Mouse (Mus musculus) CH12.LX (cell line): ENCODE data around the gene Iqcf5.

Experiments
- CHD2 ChIP-seq: IDR thresholded peaks from 2 replicates; pipeline ENCODE4 v1.6.1; 2011; ENCODE audit warnings: low read length, improper control_type of control experiment
- CTCF ChIP-seq, 2 experiments: IDR thresholded peaks in 1 of 2; conservative IDR thresholded peaks in 1 of 2; 2 replicates each; pipeline ENCODE4 v1.5.1; 2011 to 2012; ENCODE audit warnings: low read depth in 2 of 2, low read length in 2 of 2, improper control_type of control experiment in 1 of 2, inconsistent platforms in 1 of 2, mild to moderate bottlenecking in 1 of 2, moderate library complexity in 1 of 2
- IRF4 ChIP-seq: IDR thresholded peaks from 2 replicates; pipeline ENCODE4 v1.6.1; 2014; ENCODE audit warnings: low read depth, mild to moderate bottlenecking, inconsistent platforms, low read length, improper control_type of control experiment
- POLR2A ChIP-seq: IDR thresholded peaks from 2 replicates; pipeline ENCODE4 v1.6.1; 2011; ENCODE audit warnings: low read depth, mild to moderate bottlenecking, improper control_type of control experiment, low read length
- TBP ChIP-seq: conservative IDR thresholded peaks from 2 replicates; pipeline ENCODE4 v1.6.1; 2011; ENCODE audit warnings: low read depth, low read length, improper control_type of control experiment
- ZC3H11A ChIP-seq: IDR thresholded peaks from 2 replicates; pipeline ENCODE4 v1.6.1; 2012; ENCODE audit warnings: low read depth, mild to moderate bottlenecking, inconsistent platforms, low read length, improper control_type of control experiment

GRCm38 (mm10) chr9:106475046-106475445 lies 39.3 kb upstream of the Iqcf5 start:
- TF ChIP-seq IRF4 (no peak), POLR2A (no peak), ZC3H11A (no peak), CTCF (conservative IDR thresholded peaks at IDR 0.05 in 1 of 2, IDR thresholded peaks at IDR 0.05 in 1 of 2; ENCODE audit: low read depth in 2 of 2, low read length in 2 of 2) (no peak), TBP (no peak), CHD2 (no peak)
